Mouse (Mus musculus) C2C12 (cell line): ENCODE measurements at regions not wholly inside any gene's neighbourhood (a gene's known extent, or its start where the extent isn't known, plus 50 kb on each side); places are given as distances from the start of the nearest gene placed in this dataset.

Source experiments
- CEBPB ChIP-seq: IDR thresholded peaks from one replicate; pipeline ENCODE4 v1.6.1; 2011; ENCODE audit warnings: low read depth, mild to moderate bottlenecking, control low read depth, moderate library complexity
- CTCF ChIP-seq: IDR thresholded peaks from one replicate; pipeline ENCODE4 v1.5.1; 2011; ENCODE audit not compliant: control insufficient read depth, insufficient read depth, insufficient read length
- FOSL1 ChIP-seq: IDR thresholded peaks from one replicate; pipeline ENCODE4 v1.8.0; 2011; ENCODE audit warnings: mild to moderate bottlenecking, low read length; ENCODE audit not compliant: poor library complexity, insufficient read depth, severe bottlenecking
- MAX ChIP-seq: IDR thresholded peaks from one replicate; pipeline ENCODE4 v1.6.1; 2011; ENCODE audit warnings: mild to moderate bottlenecking, control low read depth
- MYOD1 ChIP-seq: IDR thresholded peaks from one replicate; pipeline ENCODE4 v1.6.1; 2011; ENCODE audit warnings: low read depth; ENCODE audit not compliant: control insufficient read depth, insufficient read length
- USF1 ChIP-seq: IDR thresholded peaks from one replicate; pipeline ENCODE4 v1.6.1; 2011; ENCODE audit warnings: low read depth, mild to moderate bottlenecking, control low read depth, moderate library complexity

GRCm38 (mm10) chr3:144098762-144099161, 106.3 kb downstream of the Lmo4 start:
- TF ChIP-seq CTCF, result no peak
- no peak for TF ChIP-seq CEBPB
- TF ChIP-seq MAX, result no peak
- no peak for TF ChIP-seq FOSL1
- no peak for TF ChIP-seq USF1
- no peak for TF ChIP-seq MYOD1
